Mouse (Mus musculus) spleen, postnatal 4 days (tissue): ENCODE measurements around the gene Myoz2.

ENCODE experiments used
- DNase-seq, 2 experiments: peaks; one replicate each; pipeline ENCODE4 v3.0.0; 2022; ENCODE audit warnings: low spot score in 2 of 2

Myoz2 gene

DNA sequence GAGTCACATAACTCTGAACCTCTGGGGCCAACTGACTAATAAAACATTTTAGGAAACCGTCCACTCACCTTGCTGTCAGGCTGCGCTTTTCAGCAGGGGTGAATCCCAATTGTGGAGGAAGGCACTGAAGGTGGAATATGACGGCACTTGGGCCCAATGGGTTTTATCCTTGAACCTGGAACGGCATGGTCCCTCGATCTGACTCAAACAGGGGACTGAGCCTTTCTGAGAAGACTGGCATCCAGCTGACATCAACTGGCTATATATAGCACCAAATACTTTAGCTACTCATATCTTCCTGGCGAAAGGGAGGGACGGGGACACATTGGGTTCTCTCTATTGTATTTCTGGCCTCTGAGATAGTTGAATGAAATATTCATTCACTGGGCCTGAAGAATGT lies at the start of gene Myoz2:
TSS of gene Myoz2 (minus strand) at position 264 of the 400 bp plus-strand sequence.
- DNase-seq: no peak

DNA sequence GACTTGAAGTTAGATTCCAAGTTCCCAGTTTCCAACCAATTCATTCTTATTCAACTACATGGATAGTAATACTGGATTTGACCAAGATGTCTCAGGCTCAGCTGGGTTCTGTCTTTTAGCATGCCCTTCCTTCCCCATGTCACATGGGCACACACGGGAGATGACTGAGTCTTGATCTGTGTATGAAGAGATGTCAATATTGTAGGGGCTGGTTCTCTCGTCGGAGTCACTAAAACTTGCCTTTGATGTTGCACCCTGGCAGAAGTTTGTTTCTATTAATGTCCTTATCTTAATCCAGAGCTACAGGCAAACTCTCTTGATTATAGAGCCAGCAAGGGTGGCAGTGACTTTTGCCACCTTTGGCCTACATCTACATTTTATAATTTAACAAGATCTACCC lies 46.9 kb upstream of the Myoz2 start:
- no peak for DNase-seq

DNA sequence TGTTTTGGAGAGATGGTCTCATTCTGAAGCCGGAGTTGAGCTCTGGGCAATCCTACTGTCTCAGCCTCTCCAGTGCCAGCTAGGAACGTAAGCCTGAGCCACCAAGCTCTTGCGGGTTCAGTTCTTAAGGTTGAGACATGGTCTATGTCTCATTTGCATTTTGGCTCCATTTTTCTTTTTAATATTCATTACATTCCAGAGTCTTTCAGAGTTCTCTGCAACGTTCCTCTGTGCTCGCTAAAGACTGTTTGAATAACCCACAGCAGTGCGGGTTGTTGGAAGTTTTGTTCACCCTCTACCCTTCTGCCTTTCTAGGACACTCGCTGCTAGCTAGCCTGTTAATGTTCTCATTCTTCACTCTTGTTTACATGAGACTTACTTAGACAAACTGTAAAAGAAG lies 46.1 kb upstream of the Myoz2 start:
- DNase-seq: no peak

DNA sequence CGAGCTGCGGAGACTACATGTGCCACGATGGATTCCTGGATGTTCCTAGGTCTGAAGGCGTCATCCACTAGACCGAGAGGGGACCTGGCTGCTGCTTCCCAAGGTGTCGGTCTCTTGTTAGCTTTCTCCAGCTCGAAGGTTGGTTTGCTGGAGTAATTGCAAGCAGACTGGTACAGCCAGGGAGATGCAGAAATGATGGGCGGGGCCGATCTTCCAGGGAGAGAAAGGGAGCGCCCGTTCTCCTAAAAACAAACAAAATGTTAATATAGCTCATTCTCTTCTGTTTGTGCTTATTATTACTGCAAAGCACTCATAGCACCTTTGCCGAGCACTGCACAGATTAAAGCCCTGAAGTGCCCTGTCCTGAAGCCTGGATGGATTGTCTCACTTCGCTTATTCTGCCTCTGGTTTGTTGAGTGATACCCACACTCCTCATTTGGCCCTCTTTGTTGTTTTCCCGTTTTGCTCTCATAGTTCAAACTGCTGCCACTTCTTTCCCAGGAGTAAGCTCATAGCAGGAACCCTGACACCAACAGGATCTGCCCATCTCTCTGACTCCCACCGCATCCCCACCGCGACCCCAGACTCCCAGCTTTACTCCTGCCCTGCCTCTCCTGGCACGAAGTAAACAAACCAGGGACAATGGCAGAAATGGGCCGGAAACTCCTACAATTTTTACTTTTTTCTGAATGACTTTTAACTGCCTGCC lies 45.4 kb upstream of the Myoz2 start:
- DNase-seq: no peak

DNA sequence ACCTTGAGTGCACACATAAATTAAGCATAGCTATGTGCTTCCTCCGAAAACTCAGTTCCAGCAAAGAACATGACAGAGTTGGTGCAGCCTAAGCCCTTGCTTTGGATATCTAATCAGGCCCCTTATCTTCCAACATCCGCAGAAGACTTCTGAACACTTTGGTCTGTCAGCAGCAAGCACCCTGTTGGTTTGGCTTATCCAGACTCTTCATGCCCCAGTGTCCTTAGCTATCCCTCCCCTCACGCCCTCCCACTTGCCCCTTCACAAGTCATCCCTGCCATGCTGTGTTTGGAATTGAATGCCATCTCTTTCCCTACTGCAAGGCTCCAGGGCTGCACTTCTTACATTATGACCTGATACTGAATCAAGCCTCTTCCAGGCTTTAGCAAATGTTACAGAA lies 40.9 kb upstream of the Myoz2 start:
- no peak for DNase-seq

DNA sequence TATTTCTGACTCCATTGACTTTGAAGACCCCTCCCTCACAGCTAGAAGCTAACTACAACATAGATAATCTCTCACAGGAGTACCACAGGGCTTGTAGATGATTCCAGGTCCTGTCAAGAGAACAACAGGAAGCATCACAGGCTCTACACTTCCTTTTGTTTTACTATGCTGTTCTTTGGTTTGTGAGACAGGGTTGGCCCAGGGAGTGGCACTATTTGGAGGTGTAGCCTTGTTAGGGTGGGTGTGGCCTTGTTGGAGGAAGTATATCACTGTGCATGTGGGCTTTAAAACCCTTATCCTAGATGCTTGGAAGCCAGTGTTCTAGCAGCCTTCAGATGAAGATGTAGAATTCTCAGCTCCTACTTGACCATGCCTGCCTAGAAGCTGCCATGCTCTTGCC lies 40.2 kb upstream of the Myoz2 start:
- no peak for DNase-seq

DNA sequence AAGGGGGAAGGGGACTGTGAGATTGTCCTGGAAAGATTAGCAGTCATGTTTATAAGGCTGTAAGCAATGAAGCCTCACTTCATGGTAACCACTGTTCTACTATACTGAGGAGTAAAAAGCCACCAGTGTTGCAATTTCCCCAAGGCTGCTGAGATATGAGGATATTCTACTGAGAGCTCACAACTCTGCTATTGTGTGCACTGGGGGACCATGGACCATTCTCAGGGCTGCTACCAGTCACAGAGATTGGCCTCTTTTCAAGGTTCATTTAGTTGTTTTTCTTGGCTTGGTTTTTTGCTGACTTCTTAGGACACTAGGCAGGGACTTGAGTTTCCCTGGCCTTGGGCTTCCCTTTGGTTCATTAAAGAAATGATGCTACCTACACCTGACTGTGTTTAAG lies 38.5 kb upstream of the Myoz2 start:
- DNase-seq: no peak

DNA sequence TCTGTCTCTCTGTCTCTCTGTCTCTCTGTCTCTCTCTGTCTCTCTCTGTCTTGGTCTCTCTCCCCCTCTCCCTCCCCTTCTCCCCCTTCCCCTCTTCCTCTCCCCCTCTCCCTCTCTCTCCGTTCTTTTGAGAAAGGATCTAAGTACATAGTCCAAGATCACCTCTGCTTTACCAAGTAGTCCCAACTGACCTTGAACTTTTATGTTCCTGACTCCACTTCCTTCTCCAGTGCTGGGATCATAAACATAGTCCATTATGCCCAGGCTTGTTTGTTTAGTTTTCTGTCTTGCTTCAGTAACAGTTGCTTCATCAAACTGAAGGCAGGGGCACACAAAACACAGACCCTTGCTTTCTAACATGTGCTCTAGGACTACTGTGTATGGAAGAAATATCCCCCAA lies 37.7 kb upstream of the Myoz2 start:
- no peak for DNase-seq

DNA sequence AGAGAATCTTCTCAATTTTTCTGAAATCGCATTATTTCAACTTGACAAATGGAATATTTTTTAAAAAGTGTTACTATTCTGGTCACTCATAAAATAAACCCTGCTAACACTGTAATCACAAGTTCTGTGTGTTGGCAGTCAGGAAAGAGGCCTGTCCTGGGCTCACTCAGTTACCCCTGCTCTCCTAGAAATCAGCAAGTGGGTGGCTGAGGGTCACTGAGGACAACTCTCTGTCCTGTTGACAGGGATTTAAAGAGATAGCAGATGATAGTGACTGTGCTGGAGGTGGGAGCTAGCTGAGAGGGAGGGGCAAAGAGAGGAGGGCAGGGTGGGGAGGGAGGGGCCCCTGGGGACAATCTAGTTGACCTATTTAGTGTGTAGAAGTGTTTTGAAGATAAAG lies 36.2 kb upstream of the Myoz2 start:
- DNase-seq: no peak

DNA sequence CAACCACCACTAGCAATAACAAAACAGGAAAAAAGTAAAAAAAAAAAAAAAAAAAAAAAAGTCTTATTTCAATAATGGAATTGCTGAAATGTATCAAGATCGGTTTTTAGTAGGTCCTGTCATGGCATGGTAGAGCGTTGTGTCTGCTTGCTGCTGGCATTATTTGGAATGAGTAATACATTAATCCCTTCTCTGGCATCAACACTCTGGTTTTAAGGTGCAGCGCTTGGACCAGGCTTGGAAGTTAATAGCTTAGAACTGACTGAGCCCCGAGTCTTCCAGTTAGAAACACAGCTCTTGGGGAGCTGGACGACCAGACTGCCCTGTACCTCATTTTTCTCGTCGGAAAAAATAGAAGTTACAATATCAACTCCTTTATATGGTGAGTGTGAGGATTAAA lies 32.0 kb upstream of the Myoz2 start:
- DNase-seq: no peak

DNA sequence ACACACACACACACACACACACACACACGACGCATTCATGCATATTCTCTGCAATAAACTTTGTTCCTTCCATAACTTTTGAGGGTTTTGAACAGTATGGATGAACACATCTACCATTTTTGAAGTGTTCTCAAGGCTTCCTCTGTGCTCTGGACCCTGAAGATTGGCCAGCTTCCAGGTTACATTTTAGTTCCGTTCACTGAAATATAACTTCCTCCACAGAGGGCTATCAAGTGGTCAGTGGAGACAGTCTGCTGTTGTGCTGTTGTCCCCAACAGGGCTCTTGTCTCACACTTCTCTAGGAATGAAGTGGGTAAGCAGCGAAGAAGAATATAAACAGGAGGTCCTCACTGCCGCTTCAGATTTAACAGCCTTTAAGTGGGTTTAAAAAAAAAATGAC lies 30.7 kb upstream of the Myoz2 start:
- no peak for DNase-seq

DNA sequence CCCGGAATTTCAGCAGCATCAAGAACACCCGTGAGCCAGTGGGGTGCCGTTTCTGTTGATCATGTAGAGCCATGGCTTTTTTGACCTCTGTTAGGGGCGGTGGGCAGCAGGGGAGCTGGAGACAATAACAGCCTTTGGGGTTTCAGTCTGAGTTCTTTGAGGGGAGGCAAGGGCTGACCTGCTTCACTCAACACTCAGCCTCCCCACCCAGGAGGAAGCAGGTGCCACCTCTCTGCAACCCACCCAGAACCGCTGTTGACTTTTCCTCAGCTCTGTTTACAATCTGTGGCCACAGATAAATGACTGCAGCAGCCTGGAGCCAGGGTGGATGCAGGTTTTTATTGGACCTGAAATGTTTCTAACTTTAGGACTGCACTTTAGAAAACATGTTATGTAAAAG lies 29.4 kb upstream of the Myoz2 start:
- DNase-seq: no peak

DNA sequence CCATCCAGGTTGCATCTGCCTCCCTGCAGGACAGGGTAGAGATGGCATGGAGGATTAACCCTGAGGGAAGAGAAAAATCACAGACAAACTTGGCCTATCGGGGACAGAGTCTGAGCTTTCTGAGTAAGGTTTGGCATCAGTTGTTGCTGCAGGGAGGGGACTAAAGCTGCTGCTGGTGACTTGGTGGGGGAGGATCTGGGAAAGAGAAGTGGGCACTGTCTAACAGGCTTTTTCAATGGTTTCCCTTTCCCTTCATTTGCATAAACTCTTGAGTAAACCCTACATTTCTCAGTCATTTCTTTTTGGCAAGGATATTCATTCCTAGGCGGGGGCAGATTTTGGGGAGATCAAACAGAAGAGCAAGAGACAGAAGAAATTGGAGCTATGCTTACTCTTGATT lies 27.1 kb upstream of the Myoz2 start:
- DNase-seq: no peak

DNA sequence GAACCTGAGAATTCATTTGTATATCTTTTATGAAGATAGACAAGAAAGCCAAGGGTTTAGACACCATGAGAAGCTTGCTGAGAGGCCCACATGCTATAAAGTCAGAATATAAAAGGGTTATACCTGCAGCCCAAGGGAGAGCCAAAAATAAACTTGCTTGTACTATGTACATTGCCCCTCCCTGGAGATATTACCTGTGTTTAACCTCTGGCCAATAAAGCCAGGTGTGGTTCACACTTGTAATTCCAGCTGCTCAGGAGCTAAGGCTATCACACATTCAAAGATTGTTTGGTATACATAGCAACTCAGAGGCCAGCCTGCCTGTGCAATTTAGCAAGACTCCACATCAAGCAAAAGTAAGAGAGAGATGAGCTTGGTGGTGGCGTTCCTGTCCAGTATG lies 24.0 kb upstream of the Myoz2 start:
- no peak for DNase-seq

DNA sequence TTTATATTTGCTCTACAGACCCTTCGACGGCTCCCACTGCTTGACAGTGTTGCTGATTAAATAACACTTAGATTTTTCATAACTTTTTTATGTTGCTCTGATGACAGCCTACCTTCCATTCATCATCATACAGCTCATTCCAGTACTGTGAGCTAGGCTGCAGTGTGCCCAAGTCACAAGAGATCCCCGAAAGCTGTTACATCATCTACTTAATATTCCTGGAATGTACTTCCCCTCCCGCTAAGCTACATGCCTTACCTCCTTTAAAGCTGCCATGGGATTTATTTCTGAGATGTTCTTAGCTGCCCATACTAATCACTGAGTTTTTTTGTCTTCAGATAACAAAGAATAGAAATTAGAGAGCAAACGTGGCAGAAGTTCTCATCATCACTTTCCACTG lies 19.4 kb upstream of the Myoz2 start:
- DNase-seq: no peak

DNA sequence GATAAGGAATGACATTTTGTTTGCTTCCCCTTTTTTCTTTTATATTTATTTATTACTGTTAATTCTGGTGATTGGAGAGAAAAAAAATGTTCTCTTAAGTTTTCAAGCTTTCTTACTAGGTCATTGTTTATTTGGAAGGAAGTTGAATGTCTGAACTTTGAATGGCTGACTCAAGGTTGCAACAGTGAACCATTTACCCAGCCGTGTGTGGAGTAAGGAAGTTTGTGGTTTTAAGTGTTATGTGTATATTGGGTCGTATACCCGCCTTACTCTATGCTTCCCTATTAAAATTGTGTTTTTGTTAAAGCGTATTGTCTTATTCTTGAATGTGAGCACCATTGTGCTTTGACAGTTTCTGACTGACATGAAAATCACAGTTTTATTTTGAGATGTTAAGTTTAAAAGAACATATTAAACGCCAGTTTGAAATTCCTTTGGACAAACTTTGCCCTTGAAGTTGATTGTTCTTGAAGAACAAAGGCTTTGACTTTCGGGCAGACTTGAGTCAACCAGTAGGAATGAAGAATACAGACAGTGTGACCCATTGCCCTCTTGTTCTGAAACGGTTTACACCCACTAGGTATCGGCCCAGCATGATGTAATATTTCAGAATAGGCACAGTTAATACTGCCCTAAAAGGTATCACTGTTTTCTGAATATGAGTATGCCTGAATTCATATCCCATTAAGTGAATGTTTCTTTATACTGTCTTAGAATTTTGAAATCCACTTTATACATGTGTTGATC lies 18.6 kb upstream of the Myoz2 start:
- DNase-seq: no peak

DNA sequence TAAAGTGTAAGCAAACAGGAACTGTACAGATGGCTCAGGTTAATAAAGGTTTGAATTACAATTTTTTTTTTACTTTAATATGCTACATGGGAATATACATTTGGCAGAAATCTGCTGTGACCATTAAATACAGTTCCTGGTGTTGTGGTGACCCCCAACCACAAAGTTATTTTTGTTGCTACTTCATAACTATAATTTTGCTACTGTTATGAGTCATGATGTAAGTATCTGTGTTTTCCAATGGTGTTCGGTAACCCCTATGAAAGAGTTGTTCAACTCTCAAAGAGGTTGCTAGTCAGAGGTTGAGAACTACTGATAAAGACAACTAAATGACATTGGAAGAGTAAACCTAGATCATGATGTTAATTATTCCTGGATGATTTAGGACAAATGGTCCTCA lies 7.5 kb upstream of the Myoz2 start:
- no peak for DNase-seq

DNA sequence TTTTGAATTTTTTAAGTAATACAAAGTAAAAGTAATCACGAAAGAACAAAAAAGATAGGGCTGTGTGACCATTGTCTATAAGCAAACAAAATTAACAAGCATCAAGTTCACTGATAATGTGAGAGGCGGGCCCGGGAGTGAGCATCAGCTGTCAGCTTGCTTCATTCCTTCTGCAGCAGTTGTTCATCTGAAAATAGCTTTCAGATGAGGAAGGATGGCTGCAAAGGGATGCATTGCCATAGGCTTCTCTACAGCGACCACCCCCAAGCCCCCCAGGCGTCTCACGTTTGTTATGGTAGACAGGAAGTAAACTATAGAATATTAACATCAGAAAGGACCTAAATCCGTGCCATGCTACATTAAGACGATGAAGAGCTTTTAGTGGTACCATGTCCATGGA lies 1.0 kb downstream of the Myoz2 start:
- DNase-seq: no peak

DNA sequence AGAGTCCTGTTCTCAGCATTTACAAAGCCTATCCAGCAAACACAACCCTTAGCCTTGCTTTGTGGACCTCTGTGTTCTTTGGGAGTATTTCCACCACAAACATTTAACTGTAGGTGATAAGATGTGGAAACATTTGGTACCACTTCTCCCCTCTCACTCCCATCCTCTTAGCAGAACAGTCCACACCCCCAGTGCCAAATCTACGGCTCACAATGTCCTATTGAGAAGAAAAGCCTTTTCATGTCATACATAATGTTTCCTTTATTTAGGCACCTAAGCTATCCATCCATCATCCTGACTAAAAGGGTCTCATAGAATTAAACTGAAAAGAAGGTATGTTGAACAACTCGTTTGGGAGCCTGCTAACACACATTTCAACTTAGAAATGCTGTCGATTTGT lies 9.2 kb downstream of the Myoz2 start:
- no peak for DNase-seq

DNA sequence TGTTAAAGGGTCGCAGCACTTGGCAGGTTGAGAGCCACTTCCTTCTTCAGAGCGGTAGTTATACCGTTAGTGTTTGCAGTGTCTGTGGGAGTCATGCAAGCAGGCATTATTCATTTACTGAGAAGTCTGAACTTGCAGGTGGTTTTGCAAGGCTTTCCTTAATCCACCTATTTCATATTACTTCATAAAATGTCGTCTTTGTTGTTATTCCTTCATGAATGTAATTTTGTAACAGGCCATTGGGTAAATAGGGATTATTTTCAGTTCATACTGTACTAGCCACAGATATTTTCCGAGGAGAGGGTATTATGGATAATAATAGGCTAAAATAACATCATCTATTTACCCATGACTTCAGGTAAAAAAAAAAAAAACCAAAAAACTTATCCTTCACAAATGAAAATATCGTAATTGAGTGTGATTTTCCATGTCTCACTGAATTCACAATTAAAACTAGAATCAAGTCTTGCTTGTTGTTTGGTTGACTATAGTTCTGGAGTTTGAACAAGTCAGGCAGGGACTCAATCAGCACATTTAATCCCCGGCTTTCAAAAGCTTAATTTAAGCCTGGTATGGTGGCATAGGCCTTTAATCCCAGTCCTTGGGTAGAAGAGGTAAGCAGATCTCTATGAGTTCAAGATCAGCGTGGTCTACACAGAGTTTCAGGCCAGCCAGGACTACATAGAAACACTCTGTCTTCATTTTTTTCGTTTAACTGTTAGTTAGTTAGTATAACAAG lies 10.2 kb downstream of the Myoz2 start:
- DNase-seq: no peak

DNA sequence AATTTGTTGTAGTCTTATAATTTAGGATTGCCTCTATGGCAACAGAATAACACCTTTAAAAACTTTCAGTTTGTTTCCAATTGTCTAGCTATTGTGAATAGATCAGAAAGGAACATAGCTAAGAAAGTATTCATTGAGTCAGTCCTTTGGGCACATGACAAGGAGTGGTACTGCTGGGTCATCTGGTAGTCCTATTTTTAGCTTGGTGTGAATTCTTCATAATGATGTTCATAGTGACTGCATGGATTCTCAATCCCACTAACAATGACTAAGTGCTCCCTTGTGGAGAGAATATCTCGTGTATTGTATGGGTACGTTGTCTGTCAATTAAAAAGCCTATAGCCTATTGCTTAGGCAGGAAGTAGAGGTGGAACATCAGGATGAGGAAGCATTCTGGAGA lies 16.0 kb downstream of the Myoz2 start:
- no peak for DNase-seq

DNA sequence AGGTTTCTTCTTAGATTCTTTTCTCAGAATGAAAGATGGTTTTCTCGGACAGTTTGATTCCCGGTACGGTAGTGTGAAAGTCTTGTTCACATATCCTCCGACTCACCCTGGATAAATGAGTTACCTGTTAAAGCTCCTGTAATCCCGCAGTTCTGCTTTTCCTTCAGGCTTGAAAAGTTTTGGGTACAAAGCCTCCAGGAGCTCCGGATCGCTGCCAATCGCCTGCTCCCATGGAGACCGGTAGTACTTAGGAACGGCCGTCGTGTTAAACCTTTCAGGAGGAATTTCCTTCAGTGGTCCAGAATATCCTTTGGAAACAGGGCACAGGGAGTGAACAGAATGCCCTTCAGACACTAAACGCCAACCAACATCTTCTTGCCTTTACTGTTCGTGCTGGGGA lies 21.3 kb downstream of the Myoz2 start:
- DNase-seq: no peak

DNA sequence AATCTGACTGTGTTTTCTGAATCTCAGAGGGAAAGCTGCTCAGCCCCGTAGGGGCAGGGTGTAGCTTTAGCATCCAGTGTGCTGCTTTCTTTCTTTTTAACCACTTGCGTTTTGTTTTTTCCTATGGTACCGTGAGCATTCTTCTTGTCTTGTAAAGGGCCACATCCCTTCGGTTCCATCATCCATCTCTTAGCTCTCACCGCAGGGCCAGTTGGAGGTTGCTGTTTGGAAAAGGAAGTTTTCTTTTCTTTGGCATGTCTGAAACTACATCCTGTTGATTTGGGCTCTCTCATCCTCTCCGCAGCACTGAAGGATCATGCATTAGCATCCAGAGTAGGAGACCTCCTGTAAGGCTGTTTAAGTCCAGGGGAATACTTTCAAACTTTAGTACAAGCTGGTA lies 25.4 kb downstream of the Myoz2 start:
- no peak for DNase-seq
